Mouse (Mus musculus): Measurements from ENCODE around the gene Gm20388. TPM values are rescaled to one million over a fixed set of nuclear protein-coding genes. Genes with fewer than 3 reads are reported as not detected.
A peak's percentile ranks its signal among the peaks of the same experiment; 100 is the strongest.

Gene Gm20388
- polyA plus RNA-seq, 1 experiment: 18.7 TPM

DNA sequence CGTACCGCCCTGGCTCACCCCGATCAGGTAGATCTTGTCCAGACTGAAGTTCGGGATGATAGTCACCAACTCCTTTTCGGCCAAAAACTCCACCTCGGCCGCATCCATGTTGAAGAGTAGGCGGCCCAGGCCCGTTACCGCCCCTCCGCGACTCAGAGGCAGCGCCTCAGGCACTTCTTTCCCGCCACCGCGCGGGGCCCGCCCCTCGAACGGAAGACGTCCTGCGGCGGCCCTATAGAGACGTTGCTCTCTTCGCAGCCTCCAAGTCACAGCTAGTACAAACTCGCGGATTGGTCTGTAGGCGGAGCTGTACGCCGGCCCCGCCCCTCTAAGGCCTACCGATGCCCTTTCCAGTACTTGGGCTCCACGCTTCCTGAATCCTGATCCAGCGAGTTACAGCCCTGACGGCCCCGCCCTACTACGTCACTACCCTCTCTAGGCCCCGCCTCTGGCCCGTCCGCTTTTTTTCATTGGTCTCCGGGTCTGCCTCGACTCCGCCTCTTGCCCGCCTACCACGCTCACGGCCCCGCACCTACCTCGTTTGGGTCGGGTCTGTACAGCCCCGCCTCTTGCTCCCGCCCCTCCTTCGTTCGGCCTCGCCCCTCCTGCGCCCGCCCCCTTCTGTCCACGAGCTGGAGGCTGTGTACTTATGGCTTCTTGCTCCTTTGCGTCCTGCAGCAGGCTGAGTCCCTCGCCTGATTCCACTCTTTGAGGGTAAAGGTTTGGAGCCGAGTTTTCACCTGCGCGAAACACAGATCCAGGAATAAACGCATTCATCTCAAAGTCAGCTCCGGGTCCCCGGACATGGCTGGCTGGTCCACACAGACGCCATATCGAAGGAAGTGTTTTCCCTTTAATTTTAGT is 678.5 kb downstream of the Gm20388 start, which contains the start of gene Gins2:
Gene Gins2, minus strand, starts transcription at position 397 of the 864 bp plus-strand sequence.
- peaks cover 7% of the 10 kb centered on the region for H3K4me1 ChIP-seq (ENCODE audit: control insufficient read depth, insufficient read depth, low read length)
- no peak within 1 kb of the TSS for H3K27ac ChIP-seq (ENCODE audit: insufficient read depth, low read length)
- H3K27me3 ChIP-seq (ENCODE audit: control insufficient read depth, insufficient read depth, low read length): no peaks in the 10 kb centered on the region
- 1% methylated on average over 67 of the region's 67 CpGs for WGBS
- no peak for TF ChIP-seq POLR2A (IDR thresholded peaks at IDR 0.05; ENCODE audit: borderline replicate concordance, insufficient read depth, low read length)
- TF ChIP-seq CTCF (IDR thresholded peaks at IDR 0.05; ENCODE audit: borderline replicate concordance, insufficient read depth, low read depth, low read length): no peak
- DNase-seq: peak; percentile 99 to 100
- H3K4me3 ChIP-seq (replicated peaks; ENCODE audit: insufficient read depth, low read depth, low read length): peak within 1 kb of the TSS; percentile 62

DNA sequence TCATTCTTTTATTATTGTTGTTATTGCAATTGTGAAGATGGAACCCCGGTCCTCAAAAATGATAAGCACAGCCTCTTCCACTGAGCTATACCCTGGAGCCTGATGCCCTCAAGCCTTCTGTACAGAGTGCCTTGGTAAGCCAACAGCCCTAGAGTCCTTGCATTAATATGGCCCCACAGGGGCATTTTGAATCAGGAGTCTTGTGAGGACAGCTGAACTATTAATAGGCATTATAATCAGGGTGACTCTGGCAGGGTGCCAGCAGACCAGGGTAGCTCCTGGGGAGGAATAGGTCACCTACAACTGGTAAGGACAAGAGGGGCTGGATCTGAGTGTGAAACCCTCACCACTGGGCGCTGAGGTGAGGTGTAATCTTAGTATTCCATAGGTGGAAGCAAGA is 679.3 kb downstream of the Gm20388 start:
- H3K4me1 ChIP-seq (ENCODE audit: control insufficient read depth, insufficient read depth, low read length): peaks cover 7% of the 10 kb centered on the region
- TF ChIP-seq POLR2A (IDR thresholded peaks at IDR 0.05; ENCODE audit: borderline replicate concordance, insufficient read depth, low read length): no peak
- no peak for TF ChIP-seq CTCF (IDR thresholded peaks at IDR 0.05; ENCODE audit: borderline replicate concordance, insufficient read depth, low read depth, low read length)
- WGBS: 60% methylated on average over 2 of the region's 2 CpGs
- no peak for DNase-seq
- no peaks in the 10 kb centered on the region for H3K27me3 ChIP-seq (ENCODE audit: control insufficient read depth, insufficient read depth, low read length)
- no peak overlapping the region for H3K27ac ChIP-seq (ENCODE audit: insufficient read depth, low read length)
- no peak overlapping the region for H3K4me3 ChIP-seq (replicated peaks; ENCODE audit: insufficient read depth, low read depth, low read length)

DNA sequence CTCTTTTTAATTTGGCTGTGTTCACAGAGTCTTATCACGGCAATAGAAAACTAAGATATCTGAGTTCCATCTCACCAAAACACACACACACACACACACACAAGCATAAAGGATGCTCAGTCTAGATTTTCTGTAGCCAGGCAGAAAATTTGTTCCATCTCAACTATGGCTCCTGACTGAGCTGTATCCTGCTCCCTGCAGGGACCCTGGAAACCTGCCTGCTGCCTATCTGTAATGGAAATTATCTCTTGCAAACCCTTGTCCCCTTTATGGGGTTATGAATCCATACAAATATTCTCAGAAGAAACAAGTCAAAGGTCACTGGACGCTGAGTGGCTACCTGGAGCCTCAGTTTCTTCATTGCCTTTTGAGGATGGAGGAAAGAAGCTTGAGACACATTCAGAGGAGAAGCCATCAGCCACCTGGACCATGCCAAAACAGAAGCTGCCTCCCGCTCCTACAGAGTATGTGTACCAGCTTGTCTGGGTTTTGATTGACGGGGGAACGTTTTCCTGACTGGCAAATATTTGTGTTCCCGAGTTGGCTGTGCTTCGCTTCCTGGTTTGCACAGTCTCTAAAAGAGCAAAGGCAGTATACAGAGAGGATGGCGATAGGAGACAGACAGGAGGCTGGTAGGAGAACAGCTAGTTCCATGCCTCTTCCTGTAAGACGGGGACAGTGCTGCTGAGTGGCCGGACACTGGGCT is 681.1 kb downstream of the Gm20388 start:
- 25% methylated on average over 10 of the region's 10 CpGs for WGBS
- no peak overlapping the region for H3K4me3 ChIP-seq (replicated peaks; ENCODE audit: insufficient read depth, low read depth, low read length)
- H3K27me3 ChIP-seq (ENCODE audit: control insufficient read depth, insufficient read depth, low read length): no peaks in the 10 kb centered on the region
- peaks cover 7% of the 10 kb centered on the region for H3K4me1 ChIP-seq (ENCODE audit: control insufficient read depth, insufficient read depth, low read length)
- H3K27ac ChIP-seq (ENCODE audit: insufficient read depth, low read length): no peak overlapping the region
- peak in 1 of 2 experiments; percentile 57 for DNase-seq
- TF ChIP-seq POLR2A (IDR thresholded peaks at IDR 0.05; ENCODE audit: borderline replicate concordance, insufficient read depth, low read length): no peak
- TF ChIP-seq CTCF (IDR thresholded peaks at IDR 0.05; ENCODE audit: borderline replicate concordance, insufficient read depth, low read depth, low read length): no peak

DNA sequence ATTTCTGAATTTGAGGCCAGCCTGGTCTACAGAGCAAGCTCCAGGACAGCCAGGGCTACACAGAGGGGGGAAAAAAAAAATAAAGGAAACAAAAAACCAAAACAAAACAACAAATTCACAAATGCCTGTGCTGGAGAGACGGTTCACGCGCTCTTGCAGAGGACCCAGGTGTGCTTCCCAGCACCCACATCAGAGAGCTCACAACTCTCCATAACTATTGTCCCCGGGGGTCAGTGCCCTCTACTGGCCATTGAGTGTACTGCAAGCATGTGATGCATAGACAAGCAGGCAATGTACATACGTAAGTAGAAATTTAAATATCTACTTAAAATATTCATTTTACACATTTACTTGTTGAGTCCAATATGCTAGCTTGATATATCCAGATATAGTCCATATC is 683.9 kb downstream of the Gm20388 start:
- DNase-seq: no peak
- H3K4me1 ChIP-seq (ENCODE audit: control insufficient read depth, insufficient read depth, low read length): peaks cover 12% of the 10 kb centered on the region
- no peak overlapping the region for H3K4me3 ChIP-seq (replicated peaks; ENCODE audit: insufficient read depth, low read depth, low read length)
- H3K27ac ChIP-seq (ENCODE audit: insufficient read depth, low read length): no peak overlapping the region
- WGBS: 88% methylated on average over 5 of the region's 5 CpGs
- no peaks in the 10 kb centered on the region for H3K27me3 ChIP-seq (ENCODE audit: control insufficient read depth, insufficient read depth, low read length)
- TF ChIP-seq POLR2A (IDR thresholded peaks at IDR 0.05; ENCODE audit: borderline replicate concordance, insufficient read depth, low read length) (no peak), CTCF (IDR thresholded peaks at IDR 0.05; ENCODE audit: borderline replicate concordance, insufficient read depth, low read depth, low read length) (peak; percentile 44; the same call in 1 of the 2 replicates)

DNA sequence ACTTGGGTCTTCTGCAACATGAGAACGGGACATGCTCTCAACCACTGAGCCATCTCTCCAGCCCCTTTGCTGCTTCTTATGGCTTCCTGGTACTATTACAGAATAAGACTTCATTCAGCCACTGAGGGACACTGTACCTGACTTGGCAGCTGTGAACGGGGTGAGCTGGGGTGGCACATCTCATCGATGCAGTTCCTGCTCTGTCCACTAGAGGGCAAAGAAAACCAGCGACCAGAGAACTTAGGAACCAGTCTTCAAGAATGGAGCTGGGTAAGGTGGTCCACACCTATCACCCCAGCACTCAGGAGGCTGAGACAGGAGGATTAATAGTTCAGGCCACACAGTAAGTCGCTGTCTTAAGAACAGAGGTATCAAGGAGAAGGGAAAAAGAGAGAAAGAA is 685.3 kb downstream of the Gm20388 start:
- no peak overlapping the region for H3K4me3 ChIP-seq (replicated peaks; ENCODE audit: insufficient read depth, low read depth, low read length)
- WGBS: 18% methylated on average over 5 of the region's 5 CpGs
- no peaks in the 10 kb centered on the region for H3K27me3 ChIP-seq (ENCODE audit: control insufficient read depth, insufficient read depth, low read length)
- H3K27ac ChIP-seq (ENCODE audit: insufficient read depth, low read length): no peak overlapping the region
- DNase-seq: peak; percentile 62 to 65
- peaks cover 12% of the 10 kb centered on the region for H3K4me1 ChIP-seq (ENCODE audit: control insufficient read depth, insufficient read depth, low read length)
- TF ChIP-seq POLR2A (IDR thresholded peaks at IDR 0.05; ENCODE audit: borderline replicate concordance, insufficient read depth, low read length) (no peak), CTCF (IDR thresholded peaks at IDR 0.05; ENCODE audit: borderline replicate concordance, insufficient read depth, low read depth, low read length) (peak; percentile 88)

DNA sequence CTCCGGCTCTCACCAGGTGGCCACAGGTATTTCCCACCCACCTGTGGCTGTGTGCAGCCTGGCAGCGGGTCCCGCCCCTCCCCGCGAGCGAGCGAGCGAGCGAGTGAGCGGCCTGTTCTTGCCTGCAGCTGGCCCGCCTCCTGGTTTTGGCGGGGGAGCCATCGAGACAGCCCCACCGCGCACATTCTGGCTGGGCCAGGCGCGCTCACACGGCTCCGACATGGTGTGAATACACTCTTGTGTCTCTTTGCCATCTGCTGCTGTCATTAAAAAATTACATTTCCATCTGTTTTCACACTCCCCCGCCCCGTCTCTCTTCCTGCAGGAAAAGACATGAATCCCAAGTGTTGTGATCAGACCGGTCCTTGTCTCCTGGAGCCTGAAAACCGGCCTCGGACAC is 687.9 kb downstream of the Gm20388 start:
- TF ChIP-seq CTCF (IDR thresholded peaks at IDR 0.05; ENCODE audit: borderline replicate concordance, insufficient read depth, low read depth, low read length): no peak
- no peak for TF ChIP-seq POLR2A (IDR thresholded peaks at IDR 0.05; ENCODE audit: borderline replicate concordance, insufficient read depth, low read length)
- Histone ChIP-seq H3K4me1 (ENCODE audit: control insufficient read depth, insufficient read depth, low read length) (peaks cover 5% of the 10 kb centered on the region; the same call in 1 of the 2 replicates), H3K4me3 (replicated peaks; ENCODE audit: insufficient read depth, low read depth, low read length) (no peak overlapping the region), H3K27me3 (ENCODE audit: control insufficient read depth, insufficient read depth, low read length) (no peaks in the 10 kb centered on the region), H3K27ac (ENCODE audit: insufficient read depth, low read length) (no peak overlapping the region)
- 7% methylated on average over 24 of the region's 24 CpGs for WGBS
- DNase-seq: peak; percentile 65 to 78

DNA sequence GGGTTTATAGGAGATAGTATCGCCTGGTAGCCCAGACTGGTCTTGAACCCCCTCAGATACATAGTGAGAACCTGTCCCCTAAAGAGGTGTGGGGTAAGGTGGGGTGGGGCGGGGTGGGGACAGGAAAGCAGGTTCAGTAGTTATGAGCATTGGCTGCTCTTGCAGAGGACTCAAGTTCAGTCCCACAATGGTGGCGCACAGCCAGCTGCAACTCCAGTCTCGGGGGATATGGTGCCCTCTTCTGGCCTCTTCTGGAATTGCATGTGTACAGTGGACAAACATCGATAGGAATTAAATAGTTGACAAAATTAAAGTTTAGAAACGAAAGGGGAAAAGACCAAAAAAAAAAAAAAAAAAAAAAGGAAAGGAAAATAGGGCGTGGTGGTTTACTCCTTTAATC is 688.9 kb downstream of the Gm20388 start:
- peak; percentile 76 to 85 for DNase-seq
- Histone ChIP-seq H3K4me1 (ENCODE audit: control insufficient read depth, insufficient read depth, low read length) (peaks cover 5% of the 10 kb centered on the region; the same call in 1 of the 2 replicates), H3K27ac (ENCODE audit: insufficient read depth, low read length) (no peak overlapping the region), H3K4me3 (replicated peaks; ENCODE audit: insufficient read depth, low read depth, low read length) (no peak overlapping the region), H3K27me3 (ENCODE audit: control insufficient read depth, insufficient read depth, low read length) (no peaks in the 10 kb centered on the region)
- TF ChIP-seq POLR2A (IDR thresholded peaks at IDR 0.05; ENCODE audit: borderline replicate concordance, insufficient read depth, low read length): no peak
- peak; percentile 80 for TF ChIP-seq CTCF (IDR thresholded peaks at IDR 0.05; ENCODE audit: borderline replicate concordance, insufficient read depth, low read depth, low read length)
- 48% methylated on average over 7 of the region's 7 CpGs for WGBS
